Mouse (Mus musculus) limb, embryonic 15.5 days (tissue): ENCODE results near the gene Fam161b. TPM values are rescaled to one million over a fixed set of nuclear protein-coding genes. Genes with fewer than 3 reads are reported as not detected.
A peak's percentile ranks its signal among the peaks of the same experiment; 100 is the strongest.

Experiments
- ATAC-seq: fragments of 200-750 bp; cut with Nextera tagmentation; 2 replicates; pipeline ENCODE4 v1.8.0; 2017; ENCODE audit warnings: low read depth, moderate TSS enrichment; ENCODE audit not compliant: insufficient number of reproducible peaks, low FRiP score, low TSS enrichment
- H3K27ac ChIP-seq: fragments of 300-500 bp; sonication (generic); 2 replicates; pipeline ENCODE4 v1.5.1; 2015; ENCODE audit warnings: moderate library complexity, mild to moderate bottlenecking, inconsistent platforms
- H3K27me3 ChIP-seq: fragments of 300-500 bp; sonication (generic); 2 replicates; pipeline ENCODE4 v1.6.1; 2015; ENCODE audit warnings: inconsistent platforms
- H3K36me3 ChIP-seq: fragments of 300-500 bp; sonication (generic); 2 replicates; pipeline ENCODE4 v1.6.1; 2015; ENCODE audit warnings: inconsistent platforms
- H3K4me1 ChIP-seq: fragments of 300-500 bp; sonication (generic); 2 replicates; pipeline ENCODE4 v1.6.1; 2015; ENCODE audit warnings: inconsistent platforms
- H3K4me2 ChIP-seq: fragments of 300-500 bp; sonication (generic); 2 replicates; pipeline ENCODE4 v1.6.1; 2015; ENCODE audit warnings: mild to moderate bottlenecking, inconsistent platforms
- H3K4me3 ChIP-seq: fragments of 300-500 bp; sonication (generic); 2 replicates; pipeline ENCODE4 v1.5.1; 2015; ENCODE audit warnings: mild to moderate bottlenecking, inconsistent platforms
- H3K9ac ChIP-seq: fragments of 300-500 bp; sonication (generic); 2 replicates; pipeline ENCODE4 v1.6.1; 2015; ENCODE audit warnings: inconsistent platforms
- H3K9me3 ChIP-seq: fragments of 300-500 bp; sonication (generic); 2 replicates; pipeline ENCODE4 v1.6.1; 2016; ENCODE audit warnings: inconsistent platforms
- WGBS: fragments of 180-500 bp; shearing (Covaris S2); methylation state at CpG from one replicate; pipeline ENCODE4 v1.1.7; 2015; 5-methylcytosine and 5-hydroxymethylcytosine counted together
- polyA plus RNA-seq: library from polyadenylated mRNA; unstranded; fragments of >200 nt; fragmentation: Nextera tagmentation; extraction: Ambion mirVana; gene quantifications from 2 replicates; pipeline ENCODE4 v1.2.1, GENCODE M21; 2015

The Fam161b gene
- polyA plus RNA-seq = 2.7 and 3.2 TPM in 2 replicates

- under 1% methylated on average over 51 of the region's 51 CpGs for WGBS
- peak; percentile 99 for ATAC-seq
- H3K4me2 ChIP-seq = peak within 1 kb of the TSS; percentile 72
- H3K36me3 ChIP-seq = peaks cover 7% of the 10 kb centered on the region
- peak within 1 kb of the TSS; percentile 82 for H3K9ac ChIP-seq
- H3K27ac ChIP-seq = peak within 1 kb of the TSS; percentile 74
- peaks cover 16% of the 10 kb centered on the region for H3K4me1 ChIP-seq
- H3K27me3 ChIP-seq = no peaks in the 10 kb centered on the region
- no peaks in the 10 kb centered on the region for H3K9me3 ChIP-seq
- peak within 1 kb of the TSS; percentile 99 for H3K4me3 ChIP-seq
Measured at GRCm38 (mm10) chr12:84361555-84362489, at the start of gene Fam161b, which contains the start of gene Coq6. TSS of gene Fam161b (minus strand) at chr12:84361833. TSS of gene Coq6 (plus strand) at chr12:84361657.

DNA sequence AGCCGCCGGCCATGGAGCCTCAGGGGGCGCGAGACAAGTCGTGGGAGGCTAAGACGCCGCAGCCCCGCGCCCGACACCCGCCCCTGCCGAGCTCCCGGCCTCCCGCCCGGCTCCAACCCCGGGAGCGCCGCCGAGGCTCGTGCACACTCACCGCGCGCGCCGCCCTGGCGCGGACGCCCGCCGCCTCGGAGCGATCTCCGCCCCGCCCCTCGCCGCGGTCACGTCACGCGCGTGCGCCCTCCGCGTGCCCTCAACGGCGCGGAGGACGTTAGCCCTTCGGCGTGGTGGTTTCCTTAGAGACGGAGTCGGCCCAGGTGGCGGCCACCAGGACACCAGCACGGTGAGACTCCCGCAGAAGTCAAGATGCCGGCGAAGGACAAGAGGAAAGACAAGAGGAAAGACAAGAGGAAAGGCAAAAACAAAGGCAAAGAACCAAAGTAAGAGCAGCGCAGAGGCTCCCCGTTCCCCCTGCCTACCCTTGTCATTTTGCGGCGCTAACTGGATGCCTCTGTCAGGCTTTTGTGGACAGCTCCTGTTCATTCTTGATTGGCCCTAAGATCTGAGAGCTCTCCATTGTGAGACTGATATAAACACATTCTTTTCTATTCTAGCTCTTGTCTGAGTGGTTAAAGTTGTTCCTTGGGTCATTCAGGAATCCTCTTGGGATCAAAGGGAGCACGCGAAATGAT, 47.3 kb upstream of the Fam161b start, which contains the start of the genes Entpd5 and Bbof1:
Gene Entpd5, minus strand, starts transcription at position 211 of the 689 bp plus-strand sequence.
Gene Bbof1, plus strand, starts transcription at position 253 of the 689 bp plus-strand sequence.
- H3K4me3 ChIP-seq = peak within 1 kb of the TSS; percentile 81
- peak within 1 kb of the TSS; percentile 79 for H3K27ac ChIP-seq
- peak within 1 kb of the TSS; percentile 59 for H3K9ac ChIP-seq
- H3K4me1 ChIP-seq = peaks cover 12% of the 10 kb centered on the region; the same call in 1 of the 2 replicates
- H3K36me3 ChIP-seq = no peaks in the 10 kb centered on the region
- H3K9me3 ChIP-seq = no peaks in the 10 kb centered on the region
- peak within 1 kb of the TSS; percentile 90 for H3K4me2 ChIP-seq
- no peaks in the 10 kb centered on the region for H3K27me3 ChIP-seq
- 1% methylated on average over 63 of the region's 63 CpGs for WGBS
- ATAC-seq = peak; percentile 90

DNA sequence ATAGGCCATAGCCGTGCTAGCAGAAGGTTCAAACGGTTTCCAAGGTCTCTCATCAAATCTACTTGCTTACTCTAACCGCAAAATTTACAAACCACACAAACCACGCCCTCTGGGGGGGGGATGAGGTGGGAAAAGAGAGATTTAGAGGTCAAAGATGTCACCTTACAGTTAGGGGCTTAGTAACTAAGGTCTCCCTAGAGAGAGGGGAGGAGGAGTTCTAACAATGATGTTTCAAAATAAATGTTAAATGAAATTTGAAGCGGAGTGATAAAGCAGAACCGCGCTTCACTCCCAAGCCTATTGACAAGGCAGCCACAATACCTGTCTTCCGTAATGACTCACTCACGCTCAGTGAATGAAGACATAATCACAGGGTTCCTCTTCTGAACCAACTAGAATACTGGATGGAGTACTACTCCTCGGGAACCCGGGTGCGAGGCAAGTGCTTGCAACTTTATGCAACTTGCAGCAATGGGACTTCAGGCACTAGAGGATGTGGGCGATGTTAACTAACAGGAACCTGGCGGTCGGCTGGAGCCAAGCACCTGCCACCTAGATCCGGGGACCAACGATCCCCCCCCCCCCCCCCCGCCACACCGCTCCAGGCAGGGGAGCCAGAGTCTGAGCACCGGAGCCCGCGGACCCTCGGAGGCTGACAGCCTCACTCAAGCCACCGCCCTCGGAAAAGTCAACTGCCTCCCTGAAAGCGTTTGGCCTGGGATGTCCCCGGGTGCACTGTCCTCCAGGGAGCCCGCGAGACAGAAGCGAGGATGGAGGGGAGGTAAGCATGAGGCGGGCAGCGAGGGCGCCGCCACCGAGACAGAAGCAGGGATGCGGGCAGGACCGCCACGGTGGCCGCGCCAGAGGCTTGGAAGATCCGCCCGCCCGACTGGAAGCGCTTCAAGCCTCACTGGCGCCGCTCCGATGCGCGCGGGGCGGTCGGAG, 46.5 kb upstream of the Fam161b start:
- ATAC-seq = peak; percentile 57; the same call in 1 of the 2 replicates
- Histone ChIP-seq H3K4me3 (peak overlapping the region; percentile 81), H3K36me3 (no peaks in the 10 kb centered on the region), H3K27ac (peak overlapping the region; percentile 79), H3K27me3 (no peaks in the 10 kb centered on the region), H3K4me1 (peaks cover 12% of the 10 kb centered on the region; the same call in 1 of the 2 replicates), H3K9me3 (no peaks in the 10 kb centered on the region), H3K4me2 (peak overlapping the region; percentile 90), H3K9ac (peak overlapping the region; percentile 59)
- under 1% methylated on average over 50 of the region's 52 CpGs for WGBS

DNA sequence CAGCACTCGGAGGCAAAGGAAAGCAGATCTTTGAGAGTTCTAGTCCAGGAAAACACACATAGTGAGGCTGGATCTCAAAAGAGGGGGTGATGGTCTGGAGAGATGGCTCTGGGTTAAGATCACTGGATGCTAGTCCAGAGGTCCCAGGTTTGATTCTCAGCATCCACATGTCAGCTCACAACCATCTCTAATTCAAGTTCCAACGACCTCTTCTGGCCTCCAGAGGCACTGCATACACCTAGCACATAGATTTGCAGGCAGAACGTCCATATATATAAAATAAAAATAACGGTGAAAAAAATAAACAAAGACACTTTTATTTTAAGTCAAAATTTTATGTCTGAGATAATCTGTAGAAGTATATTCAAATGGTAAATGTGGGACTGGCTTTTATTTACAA, 45.6 kb upstream of the Fam161b start:
- peaks cover 12% of the 10 kb centered on the region; the same call in 1 of the 2 replicates for H3K4me1 ChIP-seq
- no peaks in the 10 kb centered on the region for H3K36me3 ChIP-seq
- no peaks in the 10 kb centered on the region for H3K27me3 ChIP-seq
- no peak overlapping the region for H3K4me2 ChIP-seq
- 52% methylated on average over 4 of the region's 4 CpGs for WGBS
- ATAC-seq = no peak
- H3K27ac ChIP-seq = no peak overlapping the region
- no peak overlapping the region for H3K9ac ChIP-seq
- no peak overlapping the region for H3K4me3 ChIP-seq
- H3K9me3 ChIP-seq = no peaks in the 10 kb centered on the region

GRCm38 (mm10) chr12:84404541-84404940, 42.9 kb upstream of the Fam161b start:
- Histone ChIP-seq H3K4me2 (no peak overlapping the region), H3K27ac (no peak overlapping the region), H3K9me3 (no peaks in the 10 kb centered on the region), H3K4me3 (no peak overlapping the region), H3K9ac (no peak overlapping the region), H3K4me1 (peaks cover 12% of the 10 kb centered on the region; the same call in 1 of the 2 replicates), H3K36me3 (no peaks in the 10 kb centered on the region), H3K27me3 (no peaks in the 10 kb centered on the region)
- no peak for ATAC-seq
- 93% methylated on average over 6 of the region's 6 CpGs for WGBS

GRCm38 (mm10) chr12:84402923-84403322, 41.3 kb upstream of the Fam161b start:
- Histone ChIP-seq H3K9ac (no peak overlapping the region), H3K9me3 (no peaks in the 10 kb centered on the region), H3K27me3 (no peaks in the 10 kb centered on the region), H3K4me1 (peaks cover 3% of the 10 kb centered on the region; the same call in 1 of the 2 replicates), H3K4me2 (no peak overlapping the region), H3K36me3 (no peaks in the 10 kb centered on the region), H3K27ac (no peak overlapping the region), H3K4me3 (no peak overlapping the region)
- WGBS = 65% methylated on average over 9 of the region's 9 CpGs
- ATAC-seq = no peak

GRCm38 (mm10) chr12:84400653-84401052, 39.0 kb upstream of the Fam161b start:
- WGBS = 65% methylated on average over 3 of the region's 3 CpGs
- H3K27me3 ChIP-seq = no peaks in the 10 kb centered on the region

GRCm38 (mm10) chr12:84400068-84400467, 38.4 kb upstream of the Fam161b start:
- 79% methylated on average over 3 of the region's 3 CpGs for WGBS
- no peak overlapping the region for H3K4me3 ChIP-seq
- no peak for ATAC-seq

More at GRCm38 (mm10) chr12:84400653-84401052, 39.0 kb upstream of the Fam161b start:
- no peaks in the 10 kb centered on the region for H3K9me3 ChIP-seq
- no peaks in the 10 kb centered on the region for H3K36me3 ChIP-seq
- ATAC-seq = no peak
- no peak overlapping the region for H3K4me2 ChIP-seq
- no peak overlapping the region for H3K4me3 ChIP-seq
- no peak overlapping the region for H3K27ac ChIP-seq
- H3K4me1 ChIP-seq = no peaks in the 10 kb centered on the region
- no peak overlapping the region for H3K9ac ChIP-seq

GRCm38 (mm10) chr12:84399663-84400062, 38.0 kb upstream of the Fam161b start:
- Histone ChIP-seq H3K27me3 (no peaks in the 10 kb centered on the region), H3K4me2 (no peak overlapping the region), H3K27ac (no peak overlapping the region), H3K9ac (no peak overlapping the region), H3K9me3 (no peaks in the 10 kb centered on the region), H3K4me1 (no peaks in the 10 kb centered on the region), H3K4me3 (no peak overlapping the region), H3K36me3 (no peaks in the 10 kb centered on the region)
- no peak for ATAC-seq
- 75% methylated on average over 9 of the region's 9 CpGs for WGBS

More at GRCm38 (mm10) chr12:84400068-84400467, 38.4 kb upstream of the Fam161b start:
- no peaks in the 10 kb centered on the region for H3K27me3 ChIP-seq
- H3K4me2 ChIP-seq = no peak overlapping the region
- H3K9me3 ChIP-seq = no peaks in the 10 kb centered on the region
- no peak overlapping the region for H3K9ac ChIP-seq
- H3K36me3 ChIP-seq = no peaks in the 10 kb centered on the region
- no peaks in the 10 kb centered on the region for H3K4me1 ChIP-seq
- H3K27ac ChIP-seq = no peak overlapping the region

GRCm38 (mm10) chr12:84399135-84399534, 37.5 kb upstream of the Fam161b start:
- H3K4me1 ChIP-seq = no peaks in the 10 kb centered on the region
- no peak overlapping the region for H3K4me2 ChIP-seq
- no peaks in the 10 kb centered on the region for H3K36me3 ChIP-seq
- H3K9me3 ChIP-seq = no peaks in the 10 kb centered on the region
- no peaks in the 10 kb centered on the region for H3K27me3 ChIP-seq
- H3K27ac ChIP-seq = no peak overlapping the region
- H3K4me3 ChIP-seq = no peak overlapping the region
- no peak overlapping the region for H3K9ac ChIP-seq
- ATAC-seq = no peak
- 72% methylated on average over 9 of the region's 9 CpGs for WGBS

DNA sequence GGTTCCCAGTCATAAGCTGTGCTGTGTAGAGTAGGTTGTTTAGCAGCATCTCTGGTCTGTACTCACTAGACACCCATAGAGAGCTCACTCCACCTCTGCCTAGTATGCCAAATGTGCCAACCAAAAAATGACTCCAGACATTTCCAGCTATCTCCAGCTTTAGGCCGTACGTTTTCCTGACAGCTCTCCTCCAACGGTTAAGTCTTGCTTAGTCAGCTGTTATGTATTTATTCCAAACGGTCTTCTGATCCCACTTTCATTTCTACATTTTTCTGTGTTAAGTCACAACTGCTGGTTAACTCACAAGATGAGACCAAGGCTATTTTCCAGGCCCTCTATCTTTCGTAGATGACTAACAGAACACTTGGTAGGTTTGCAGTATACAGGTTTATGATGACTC, 37.0 kb upstream of the Fam161b start:
- Histone ChIP-seq H3K27ac (no peak overlapping the region), H3K27me3 (no peaks in the 10 kb centered on the region), H3K9ac (no peak overlapping the region), H3K9me3 (no peaks in the 10 kb centered on the region), H3K4me3 (no peak overlapping the region), H3K4me1 (no peaks in the 10 kb centered on the region), H3K36me3 (no peaks in the 10 kb centered on the region), H3K4me2 (no peak overlapping the region)
- 74% methylated on average over 5 of the region's 5 CpGs for WGBS
- no peak for ATAC-seq
